Mouse (Mus musculus): ENCODE measurements around the gene Stard13.

DNA sequence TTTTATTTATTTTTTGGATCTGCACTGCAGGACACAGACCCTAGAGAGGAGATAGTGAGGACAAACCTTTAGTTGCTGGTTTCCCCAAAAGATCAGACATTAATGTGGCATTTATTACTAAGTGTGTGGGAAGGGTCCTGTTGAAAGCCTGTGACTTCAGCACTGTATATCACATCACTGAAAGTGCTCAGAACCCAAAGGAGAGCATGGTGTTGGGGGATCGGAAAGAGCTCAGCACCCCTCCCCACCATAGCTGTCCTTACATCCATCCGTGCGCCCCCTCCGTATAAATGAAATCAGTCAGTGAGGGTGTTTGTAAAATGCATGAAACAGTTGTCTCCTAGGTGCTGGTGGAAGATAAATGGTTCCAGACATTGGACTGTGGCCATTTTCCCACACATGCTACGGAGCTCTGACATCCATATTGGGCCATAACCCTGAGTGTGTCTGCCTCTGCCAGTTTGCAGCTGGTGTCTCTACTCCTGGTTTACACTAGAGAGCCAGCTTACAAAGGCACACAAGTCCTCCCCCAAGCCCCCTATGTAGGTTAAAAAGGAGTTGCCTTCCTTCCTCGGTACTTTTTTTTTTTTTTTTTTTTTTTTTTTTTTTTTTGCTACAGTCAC, 107.5 kb downstream of the Stard13 start:
- TF ChIP-seq MAFK (IDR thresholded peaks at IDR 0.05; ENCODE audit: insufficient read depth, low read depth, low read length) = no peak
- TF ChIP-seq HCFC1 (IDR thresholded peaks at IDR 0.05; ENCODE audit: borderline replicate concordance, insufficient read depth, low read length) = no peak
- no peak for TF ChIP-seq ZNF384 (IDR thresholded peaks at IDR 0.05; ENCODE audit: low read depth, low read length)

Data from ES-E14 (cell line).